Mouse (Mus musculus): Measurements from ENCODE around the gene Gm20738.
"Not testable (repeated sequence)": the region's sequence is repeated elsewhere in the genome, so short reads cannot be mapped to it uniquely, and the experiment has no call there.

Gene Gm20738

GRCm38 (mm10) chrY:37957511-37957910 lies at the start of gene Gm20738:
Gene Gm20738 (plus strand): TSS chrY:37957811.
- DNase-seq: not testable (repeated sequence)

All from thymus, postnatal 36 days (tissue).